In genomic region chr5:108369964-108370363, GRCm38 (mm10) we compare ENCODE assay signal across 32 mouse cellular contexts. TPM values are rescaled to one million over a fixed set of nuclear protein-coding genes. Genes with fewer than 3 reads are reported as not detected.
DNase-seq lines count a peak whose midpoint lies in the region; ATAC-seq and TF ChIP-seq lines count a peak whose summit lies in the region.
"Had no signal": no experiment of that assay in that cellular context is flagged by ENCODE, and none has a peak within 500 bp of the region (broad histone marks: within the 10 kb centered on the region; RNA-seq: fewer than 3 reads in every experiment).

No protein-coding gene starts in this region.

- DNase-seq in heart, adult 11 months: peak; percentile 77
- no peak for DNase-seq in heart, embryonic 10.5 days (ENCODE audit: low spot score)
- no peak for DNase-seq in lung, postnatal 14 days
- no peak for DNase-seq in right cerebral cortex, postnatal 4 days
- DNase-seq: gastrocnemius, postnatal 25 days; thymus, adult 18-20 months; thymus, postnatal 25 days had no signal

- WGBS in heart, embryonic 10.5 days: 3% methylated on average over 6 of the region's 6 CpGs

- TF ChIP-seq CTCF in cortical plate, adult 2 months (IDR thresholded peaks at IDR 0.05; ENCODE audit: extremely low read depth, insufficient read depth, low read length): no peak

- no peak overlapping the region for H3K4me3 ChIP-seq in heart, embryonic 10.5 days
- peak overlapping the region; percentile 94 for H3K4me3 ChIP-seq in megakaryocyte, embryonic 14.5 days (replicated peaks)
- H3K4me3 ChIP-seq in cortical plate, adult 2 months (ENCODE audit: insufficient read depth, low read length): no peak overlapping the region; the same call in 1 of the 2 replicates

- H3K27me3 ChIP-seq in heart, embryonic 10.5 days (ENCODE audit: insufficient read depth, poor library complexity, severe bottlenecking): peaks cover 91% of the 10 kb centered on the region
- H3K27me3 ChIP-seq in megakaryocyte, embryonic 14.5 days (replicated peaks): peaks cover 56% of the 10 kb centered on the region

- ATAC-seq in megakaryocyte, adult 5-6 weeks (ENCODE audit: poor library complexity, severe bottlenecking): no peak
- ATAC-seq: inflammation-experienced regulatory T-cells, adult 6 months; liver, embryonic 12.5 days; lung, postnatal 0 days had no signal

- H3K4me1 ChIP-seq in heart, embryonic 10.5 days: peaks cover 30% of the 10 kb centered on the region
- H3K4me1 ChIP-seq in megakaryocyte, embryonic 14.5 days: peaks cover 85% of the 10 kb centered on the region
- H3K4me1 ChIP-seq in cortical plate, adult 2 months (ENCODE audit: control insufficient read depth, insufficient read depth, low read length): peaks cover 7% of the 10 kb centered on the region

- H3K9me3 ChIP-seq in heart, embryonic 10.5 days: no peaks in the 10 kb centered on the region
- H3K9me3 ChIP-seq in megakaryocyte, embryonic 14.5 days: no peaks in the 10 kb centered on the region
- H3K9me3 ChIP-seq: embryonic facial prominence, embryonic 12.5 days; forebrain, embryonic 10.5 days; forebrain, embryonic 15.5 days; heart, embryonic 12.5 days; hindbrain, embryonic 15.5 days; kidney, embryonic 15.5 days; limb, embryonic 13.5 days; liver, embryonic 12.5 days; midbrain, embryonic 12.5 days had no signal

- TF ChIP-seq POLR2A in cortical plate, adult 2 months (IDR thresholded peaks at IDR 0.05; ENCODE audit: extremely low read depth, insufficient read depth, low read length): no peak

- H3K36me3 ChIP-seq in heart, embryonic 10.5 days: no peaks in the 10 kb centered on the region
- peaks cover 24% of the 10 kb centered on the region for H3K36me3 ChIP-seq in megakaryocyte, embryonic 14.5 days (replicated peaks; ENCODE audit: low read length)
- H3K36me3 ChIP-seq: embryonic facial prominence, embryonic 12.5 days; forebrain, embryonic 10.5 days; forebrain, embryonic 15.5 days; heart, embryonic 12.5 days; hindbrain, embryonic 15.5 days; kidney, embryonic 15.5 days; limb, embryonic 13.5 days; liver, embryonic 12.5 days; midbrain, embryonic 12.5 days had no signal

- H3K27ac ChIP-seq in heart, embryonic 10.5 days: no peak overlapping the region
- peak overlapping the region; percentile 58 for H3K27ac ChIP-seq in cortical plate, adult 2 months (ENCODE audit: insufficient read depth, low read length)
- H3K27ac ChIP-seq: embryonic facial prominence, embryonic 12.5 days; forebrain, embryonic 10.5 days; forebrain, embryonic 15.5 days; hindbrain, embryonic 15.5 days; kidney, embryonic 15.5 days; limb, embryonic 13.5 days; liver, embryonic 12.5 days; midbrain, embryonic 12.5 days; stomach, postnatal 0 days had no signal

RNA-seq across cellular contexts. Expression of gene Gm42517, which starts 2.2 kb away (rescaled TPM):
- polyA plus RNA-seq in heart, embryonic 10.5 days (2016; fragmentation: Nextera tagmentation; extraction: Ambion mirVana): 0.06 TPM in 1 of 2 replicates, not detected in the other
- polyA plus RNA-seq in megakaryocyte, embryonic 14.5 days (2012; ENCODE audit: insufficient read depth, low replicate concordance): 101 and 308 TPM in 2 replicates
- not detected in 2 replicates for total RNA-seq in megakaryocyte, adult 5-6 weeks (2015)
- not detected in 2 replicates for total RNA-seq in megakaryocyte, adult 5-6 weeks (2017)
- 57.7 and 58.3 TPM in 2 replicates for polyA plus RNA-seq in cortical plate, adult 2 months (2012; rRNA removed)
- total RNA-seq: monocyte, adult 5-6 weeks; neutrophil, adult 5-6 weeks had no signal
- polyA plus RNA-seq: embryonic facial prominence, embryonic 12.5 days; forebrain, embryonic 10.5 days; heart, embryonic 12.5 days; heart, postnatal 0 days; inflammation-experienced regulatory T-cells, adult 6 months; kidney, embryonic 15.5 days; liver, embryonic 12.5 days had no signal

RNA-seq across cellular contexts. Expression of gene Pde6b, which starts 18.2 kb away (rescaled TPM):
- 0.40 TPM in 1 of 2 replicates, not detected in the other for polyA plus RNA-seq in heart, embryonic 10.5 days (2016; fragmentation: Nextera tagmentation; extraction: Ambion mirVana)
- polyA plus RNA-seq in megakaryocyte, embryonic 14.5 days (2012; ENCODE audit: insufficient read depth, low replicate concordance): not detected in 2 replicates
- total RNA-seq in megakaryocyte, adult 5-6 weeks (2015): not detected in 2 replicates
- total RNA-seq in megakaryocyte, adult 5-6 weeks (2017): not detected in 2 replicates
- 0.25 and 0.26 TPM in 2 replicates for polyA plus RNA-seq in cortical plate, adult 2 months (2012; rRNA removed)
- total RNA-seq: adrenal gland, adult 18-20 months; adrenal gland, postnatal 25 days; gastrocnemius, adult 18-20 months; gastrocnemius, postnatal 25 days; heart, adult 18-20 months; heart, postnatal 4 days; left cerebral cortex, postnatal 10 days; monocyte, adult 5-6 weeks; neutrophil, adult 5-6 weeks had no signal
- polyA plus RNA-seq: forebrain, embryonic 15.5 days; lung, postnatal 0 days; spleen, adult 2 months had no signal

RNA-seq across cellular contexts. Expression of gene Pigg, which starts 57.6 kb away (rescaled TPM):
- polyA plus RNA-seq in heart, embryonic 10.5 days (2016; fragmentation: Nextera tagmentation; extraction: Ambion mirVana): 6.9 and 7.9 TPM in 2 replicates
- polyA plus RNA-seq in megakaryocyte, embryonic 14.5 days (2012; ENCODE audit: insufficient read depth, low replicate concordance): 0.55 and 0.77 TPM in 2 replicates
- 2.7 and 2.9 TPM in 2 replicates for total RNA-seq in megakaryocyte, adult 5-6 weeks (2015)
- 3.9 and 5.0 TPM in 2 replicates for total RNA-seq in megakaryocyte, adult 5-6 weeks (2017)
- polyA plus RNA-seq in cortical plate, adult 2 months (2012; rRNA removed): 8.3 and 8.7 TPM in 2 replicates

Comparison
In these comparisons a context has a peak if more than half of its experiments do, and no peak if none do; other contexts are left out.
1. RNA of gene Gm42517, which starts 2.2 kb away (polyA plus RNA-seq): 101 to 308 TPM in megakaryocyte, embryonic 14.5 days and 57.7 to 58.3 TPM in cortical plate, adult 2 months; 0.06 TPM in heart, embryonic 10.5 days; every median in the first group is over 10 times any median in the second.